Mouse (Mus musculus) spleen, adult 2 months (tissue): ENCODE data around the gene Ntm. TPM values are rescaled to one million over a fixed set of nuclear protein-coding genes. Genes with fewer than 3 reads are reported as not detected.

ENCODE experiments used
- DNase-seq, 2 experiments: peaks; one replicate each; pipeline versions ENCODE4 v3.0.0 to v3.0.0-alpha.2; 2012 to 2021; ENCODE audit warnings: low spot score in 2 of 2, low read depth in 1 of 2
- H3K27ac ChIP-seq: fragments of 200-500 bp; 2 replicates; pipeline ENCODE4 v1.5.1; 2012; ENCODE audit warnings: low read length, inconsistent platforms; ENCODE audit not compliant: insufficient read depth
- H3K27me3 ChIP-seq: fragments of 200-500 bp; 2 replicates; pipeline ENCODE4 v1.6.1; 2012; ENCODE audit warnings: mild to moderate bottlenecking, moderate library complexity, low read length, inconsistent platforms; ENCODE audit not compliant: control insufficient read depth, insufficient read depth
- H3K36me3 ChIP-seq: fragments of 200-500 bp; 2 replicates; pipeline ENCODE4 v1.6.1; 2012; ENCODE audit warnings: mild to moderate bottlenecking, low read length, inconsistent platforms; ENCODE audit not compliant: control insufficient read depth, insufficient read depth
- H3K4me1 ChIP-seq: fragments of 200-500 bp; 2 replicates; pipeline ENCODE4 v1.6.1; 2011; ENCODE audit warnings: inconsistent platforms; ENCODE audit not compliant: control insufficient read depth, insufficient read depth, insufficient read length
- H3K4me3 ChIP-seq: fragments of 200-500 bp; 2 replicates; pipeline ENCODE4 v1.5.1; 2011; ENCODE audit warnings: mild to moderate bottlenecking, inconsistent platforms; ENCODE audit not compliant: insufficient read depth, insufficient read length; ENCODE audit errors: extremely low read depth
- CTCF ChIP-seq: fragments of 200-500 bp; IDR thresholded peaks from 2 replicates; pipeline ENCODE4 v1.5.1; 2011; ENCODE audit warnings: mild to moderate bottlenecking, inconsistent platforms; ENCODE audit not compliant: insufficient read depth, insufficient read length, insufficient replicate concordance; ENCODE audit errors: extremely low read depth
- POLR2A ChIP-seq: fragments of 200-500 bp; IDR thresholded peaks from 2 replicates; pipeline ENCODE4 v1.6.1; 2011; ENCODE audit warnings: low read depth, low read length, inconsistent platforms
- WGBS: fragments of 180-500 bp; shearing (Covaris S2); methylation state at CpG from one replicate; pipeline ENCODE4 v1.1.7; 2018; 5-methylcytosine and 5-hydroxymethylcytosine counted together
- polyA plus RNA-seq: library from polyadenylated mRNA; depleted of rRNA; stranded (reverse); fragments of >200 nt; gene quantifications from 2 replicates; pipeline ENCODE4 v1.2.3, GENCODE M21; 2012

Gene Ntm
- polyA plus RNA-seq, 1 experiment = 0.18 TPM

DNA sequence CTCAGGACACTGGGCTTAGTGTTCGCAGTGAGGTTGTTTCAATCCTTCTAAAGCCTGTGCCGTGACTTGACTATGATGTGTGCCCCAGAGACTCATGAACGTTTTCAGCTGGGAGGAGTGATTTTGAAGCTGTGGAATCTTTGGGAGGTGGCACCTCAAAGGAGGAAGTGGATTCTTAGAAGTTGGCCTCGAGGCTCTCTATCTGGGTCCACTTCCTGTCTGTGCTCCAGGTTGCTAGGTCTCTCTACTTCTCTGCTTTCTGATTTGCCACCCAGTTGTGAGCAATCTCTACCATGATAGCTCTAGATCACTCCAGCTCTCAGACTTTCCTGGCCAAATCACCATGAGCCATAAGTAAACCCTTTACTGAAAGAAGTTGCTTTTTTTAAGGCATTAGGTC, 180.2 kb downstream of the Ntm start:
- DNase-seq = no peak
- H3K27ac ChIP-seq = no peak overlapping the region
- no peak overlapping the region for H3K4me3 ChIP-seq
- H3K4me1 ChIP-seq = no peaks in the 10 kb centered on the region; the same call in 1 of the 2 replicates
- no peaks in the 10 kb centered on the region for H3K27me3 ChIP-seq
- WGBS = 41% methylated on average over 4 of the region's 4 CpGs
- no peaks in the 10 kb centered on the region for H3K36me3 ChIP-seq
- TF ChIP-seq POLR2A (no peak), CTCF (no peak)

DNA sequence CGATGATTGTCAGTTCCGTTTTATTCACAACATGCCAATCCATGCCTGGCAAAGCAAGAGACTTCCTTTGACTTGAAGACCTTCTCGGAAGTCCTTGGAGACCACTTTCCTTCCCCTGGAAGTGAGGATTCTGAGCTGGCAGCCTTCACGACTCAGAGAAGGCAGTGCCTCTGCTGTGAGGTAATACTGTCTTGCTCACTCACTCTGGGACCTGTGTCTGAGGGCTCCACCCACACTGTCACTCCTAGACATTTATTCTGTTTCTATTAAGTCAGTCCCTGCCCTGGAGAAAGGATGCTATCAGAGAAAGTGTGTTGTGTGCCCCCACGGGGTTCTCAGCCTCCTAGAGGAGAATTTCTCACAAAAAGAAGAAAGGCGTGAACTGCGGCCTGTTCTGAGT, 183.2 kb downstream of the Ntm start:
- Histone ChIP-seq H3K36me3 (no peaks in the 10 kb centered on the region), H3K4me1 (no peaks in the 10 kb centered on the region; the same call in 1 of the 2 replicates), H3K27me3 (no peaks in the 10 kb centered on the region), H3K27ac (no peak overlapping the region), H3K4me3 (no peak overlapping the region)
- no peak for DNase-seq
- WGBS = 80% methylated on average over 7 of the region's 7 CpGs
- TF ChIP-seq CTCF = no peak
- TF ChIP-seq POLR2A = no peak

DNA sequence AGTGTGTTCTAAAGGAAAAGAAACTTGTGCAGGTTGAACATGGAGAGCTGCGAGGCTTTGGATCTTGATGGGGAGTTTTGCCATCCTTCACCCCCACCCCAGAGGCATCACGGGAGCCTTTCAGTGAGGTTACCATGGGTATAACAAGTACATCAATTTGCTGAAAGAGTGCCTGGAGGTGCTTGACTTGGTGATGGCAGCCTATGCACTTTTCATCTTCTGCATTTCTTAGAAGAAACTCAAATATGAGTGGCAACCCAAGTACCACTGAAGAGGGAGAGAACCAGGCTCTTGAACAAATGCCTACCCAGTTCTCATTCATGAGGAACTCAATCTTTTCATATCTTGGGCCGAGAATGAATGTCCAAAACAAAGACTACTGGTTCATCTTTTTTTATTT, 186.0 kb downstream of the Ntm start:
- DNase-seq = no peak
- Histone ChIP-seq H3K4me3 (no peak overlapping the region), H3K4me1 (no peaks in the 10 kb centered on the region), H3K36me3 (no peaks in the 10 kb centered on the region), H3K27ac (no peak overlapping the region), H3K27me3 (no peaks in the 10 kb centered on the region)
- TF ChIP-seq POLR2A (no peak), CTCF (no peak)
- WGBS = 87% methylated on average over 3 of the region's 3 CpGs

DNA sequence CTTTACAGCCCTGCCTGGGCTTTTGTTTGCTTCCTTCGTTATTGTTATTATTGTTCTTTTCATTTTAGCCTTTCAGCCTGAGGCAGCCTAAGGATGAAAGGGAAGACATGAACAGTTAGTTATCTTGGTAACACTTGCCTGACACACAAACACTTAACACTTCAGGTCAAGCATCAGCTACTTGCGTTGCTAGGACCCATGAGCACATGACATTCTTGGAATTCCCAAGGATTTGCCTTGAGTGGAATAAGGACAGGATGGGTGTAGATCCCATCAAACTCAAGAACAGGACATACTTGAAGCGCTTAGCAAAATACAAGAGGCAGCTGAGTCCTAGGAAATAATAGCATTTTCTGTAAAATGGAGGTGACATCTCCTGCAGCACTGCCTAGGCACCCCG, 186.4 kb downstream of the Ntm start:
- H3K36me3 ChIP-seq = no peaks in the 10 kb centered on the region
- H3K27me3 ChIP-seq = no peaks in the 10 kb centered on the region
- no peak overlapping the region for H3K27ac ChIP-seq
- no peak overlapping the region for H3K4me3 ChIP-seq
- no peak for TF ChIP-seq CTCF
- no peak for TF ChIP-seq POLR2A
- no peaks in the 10 kb centered on the region for H3K4me1 ChIP-seq
- no peak for DNase-seq
- 85% methylated on average over 4 of the region's 4 CpGs for WGBS

DNA sequence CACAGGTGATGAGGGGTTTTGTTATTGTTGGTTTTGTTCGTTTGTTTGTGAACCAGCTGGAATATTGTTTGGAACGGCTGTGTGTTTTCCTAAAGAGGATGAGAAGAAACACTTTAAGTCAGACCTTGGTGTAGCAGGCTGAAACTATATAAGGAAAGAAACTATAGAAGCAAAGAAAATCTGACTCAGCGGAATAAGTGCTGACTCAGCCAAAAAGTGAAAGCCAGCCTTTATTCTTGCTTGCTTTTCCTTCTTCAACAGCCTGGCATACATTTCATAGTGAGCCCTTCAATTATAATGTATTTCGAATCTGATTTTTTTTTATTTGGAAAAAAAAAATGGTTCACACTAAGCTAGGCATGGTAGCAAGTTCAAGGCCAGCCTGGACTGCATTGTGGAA, 186.9 kb downstream of the Ntm start:
- DNase-seq = no peak
- H3K4me3 ChIP-seq = no peak overlapping the region
- 88% methylated on average over 4 of the region's 4 CpGs for WGBS
- no peaks in the 10 kb centered on the region for H3K4me1 ChIP-seq
- no peaks in the 10 kb centered on the region for H3K27me3 ChIP-seq
- TF ChIP-seq POLR2A = no peak
- no peak for TF ChIP-seq CTCF
- H3K27ac ChIP-seq = no peak overlapping the region
- no peaks in the 10 kb centered on the region for H3K36me3 ChIP-seq

DNA sequence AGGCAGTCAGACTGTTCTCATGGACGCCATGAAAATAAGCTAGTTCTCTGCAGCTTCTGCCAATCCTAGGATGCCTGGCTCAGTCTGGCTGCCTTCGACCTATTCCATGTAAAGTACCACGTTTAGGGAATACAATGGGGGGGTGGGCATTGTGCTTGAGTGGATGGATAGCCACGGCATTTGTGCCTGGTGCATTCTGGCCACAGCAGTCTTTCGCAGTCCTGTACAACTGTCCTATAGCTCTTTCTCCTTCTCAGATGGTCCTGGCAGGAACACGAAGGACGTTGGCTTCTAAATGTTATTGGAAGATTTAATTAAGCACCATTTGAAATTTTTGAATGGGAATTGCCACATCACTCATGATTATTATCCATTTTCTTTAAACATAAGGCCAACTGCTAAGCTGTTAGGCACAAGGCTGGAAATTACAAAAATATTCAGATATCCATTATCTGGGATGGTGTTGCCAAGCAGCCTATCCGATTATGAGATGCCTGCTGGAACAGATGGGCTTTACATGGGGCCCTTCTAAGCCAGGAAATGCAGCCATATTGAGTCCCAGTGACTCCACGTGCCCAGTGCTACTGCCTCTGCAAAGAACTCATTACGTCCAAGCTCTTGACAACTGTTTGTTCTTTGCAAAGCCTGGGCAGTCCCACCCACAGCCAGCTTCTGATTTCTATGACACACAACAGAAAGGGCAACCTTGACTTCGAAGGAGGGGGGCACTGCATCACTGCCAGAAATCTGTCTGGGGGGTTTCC, 190.1 kb downstream of the Ntm start:
- Histone ChIP-seq H3K4me3 (no peak overlapping the region), H3K36me3 (no peaks in the 10 kb centered on the region), H3K27me3 (no peaks in the 10 kb centered on the region), H3K4me1 (no peaks in the 10 kb centered on the region), H3K27ac (no peak overlapping the region)
- no peak for DNase-seq
- TF ChIP-seq CTCF (no peak), POLR2A (no peak)
- 75% methylated on average over 11 of the region's 11 CpGs for WGBS

DNA sequence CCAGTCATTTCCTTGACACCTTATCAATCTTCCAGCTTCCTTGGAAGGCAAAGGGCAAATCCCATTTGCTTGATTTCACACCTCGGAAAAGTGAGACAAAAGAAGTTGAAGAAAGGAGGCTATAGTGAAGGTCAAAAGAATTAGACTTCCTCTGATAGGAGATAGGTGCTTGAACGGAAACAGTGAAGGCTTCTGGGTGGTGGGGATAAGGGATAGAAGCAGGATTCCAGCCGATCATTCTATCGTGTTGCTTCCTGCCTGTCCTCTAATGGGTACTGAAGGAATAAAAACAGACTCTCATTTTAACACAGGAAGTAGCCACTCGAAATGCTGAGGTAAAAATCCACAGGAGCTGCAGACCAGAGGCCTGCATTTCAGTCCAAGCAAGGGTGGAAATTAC, 191.1 kb downstream of the Ntm start:
- no peaks in the 10 kb centered on the region for H3K4me1 ChIP-seq
- H3K4me3 ChIP-seq = no peak overlapping the region
- no peak for TF ChIP-seq CTCF
- no peak for TF ChIP-seq POLR2A
- H3K27me3 ChIP-seq = no peaks in the 10 kb centered on the region
- no peak overlapping the region for H3K27ac ChIP-seq
- H3K36me3 ChIP-seq = no peaks in the 10 kb centered on the region
- no peak for DNase-seq
- 33% methylated on average over 5 of the region's 5 CpGs for WGBS
